Mouse (Mus musculus): ENCODE data around the gene Kmo. TPM values are rescaled to one million over a fixed set of nuclear protein-coding genes. Genes with fewer than 3 reads are reported as not detected.
A peak's percentile ranks its signal among the peaks of the same experiment; 100 is the strongest.

Kmo gene
- total RNA-seq, 1 experiment from 2014 or later, result 9.8 TPM

- peak; percentile 86 for ATAC-seq (replicated peaks; ENCODE audit: low read depth, poor library complexity, severe bottlenecking)
Observed at GRCm38 (mm10) chr1:175692246-175692996, 72.2 kb downstream of the Kmo start, which contains the start of the genes Opn3 and Chml. TSS of gene Opn3 (minus strand) at chr1:175692776. TSS of gene Chml (minus strand) at chr1:175692901.

GRCm38 (mm10) chr1:175692997-175693361 lies 72.8 kb downstream of the Kmo start:
- ATAC-seq (replicated peaks; ENCODE audit: low read depth, poor library complexity, severe bottlenecking), result no peak

GRCm38 (mm10) chr1:175693429-175693960 lies 73.3 kb downstream of the Kmo start:
- peak; percentile 34 for ATAC-seq (replicated peaks; ENCODE audit: low read depth, poor library complexity, severe bottlenecking)

- no peak for ATAC-seq (replicated peaks; ENCODE audit: low read depth, poor library complexity, severe bottlenecking)
Observed at GRCm38 (mm10) chr1:175698293-175698692, 78.1 kb downstream of the Kmo start, which contains the start of gene Wdr64. TSS of gene Wdr64 (plus strand) at chr1:175698593.

- no peak for ATAC-seq (replicated peaks; ENCODE audit: low read depth, poor library complexity, severe bottlenecking)
Observed at GRCm38 (mm10) chr1:175699375-175699774, 79.2 kb downstream of the Kmo start.

GRCm38 (mm10) chr1:175699796-175700195 lies 79.6 kb downstream of the Kmo start:
- ATAC-seq (replicated peaks; ENCODE audit: low read depth, poor library complexity, severe bottlenecking), result peak; percentile 66; the same call in 1 of the 2 replicates

GRCm38 (mm10) chr1:175701145-175701544 lies 81.0 kb downstream of the Kmo start:
- ATAC-seq (replicated peaks; ENCODE audit: low read depth, poor library complexity, severe bottlenecking), result no peak

- ATAC-seq (replicated peaks; ENCODE audit: low read depth, poor library complexity, severe bottlenecking), result no peak
Observed at GRCm38 (mm10) chr1:175707599-175707998, 87.4 kb downstream of the Kmo start.

GRCm38 (mm10) chr1:175708013-175708412 lies 87.8 kb downstream of the Kmo start:
- no peak for ATAC-seq (replicated peaks; ENCODE audit: low read depth, poor library complexity, severe bottlenecking)

Other genes starting within 250 kb of the Kmo start
- not detected in 2 replicates for gene Rgs7, start 127.9 kb upstream of the Kmo start, total RNA-seq (2017)
- gene Fh1, start 5.3 kb downstream of the Kmo start, total RNA-seq (2017), result 86.6 and 102 TPM in 2 replicates
- gene Opn3, start 72.4 kb downstream of the Kmo start, total RNA-seq (2017), result 1.9 TPM in 1 of 2 replicates, not detected in the other
- gene Chml, start 72.5 kb downstream of the Kmo start, total RNA-seq (2017), result 17.8 and 26.8 TPM in 2 replicates
- not detected in 2 replicates for gene Wdr64, start 78.2 kb downstream of the Kmo start, total RNA-seq (2017)

Data from common myeloid progenitor, adult 5-6 weeks (primary cell).